Mouse (Mus musculus) kidney, embryonic 15.5 days (tissue): ENCODE results near the gene Ctsh. TPM values are rescaled to one million over a fixed set of nuclear protein-coding genes. Genes with fewer than 3 reads are reported as not detected.

Source experiments
- ATAC-seq: fragments of 200-750 bp; cut with Nextera tagmentation; replicated peaks from 2 replicates; pipeline ENCODE4 v1.8.0; 2017; ENCODE audit warnings: moderate TSS enrichment; ENCODE audit not compliant: low FRiP score
- H3K27ac ChIP-seq: fragments of 300-500 bp; sonication (generic); 2 replicates; pipeline ENCODE4 v1.5.1; 2015; ENCODE audit warnings: mild to moderate bottlenecking, inconsistent platforms
- H3K27me3 ChIP-seq: fragments of 300-500 bp; sonication (generic); 2 replicates; pipeline ENCODE4 v1.6.1; 2015; ENCODE audit warnings: inconsistent platforms
- H3K36me3 ChIP-seq: fragments of 300-500 bp; sonication (generic); 2 replicates; pipeline ENCODE4 v1.6.1; 2015; ENCODE audit warnings: inconsistent platforms
- H3K4me1 ChIP-seq: fragments of 300-500 bp; sonication (generic); 2 replicates; pipeline ENCODE4 v1.6.1; 2015; ENCODE audit warnings: inconsistent platforms
- H3K4me2 ChIP-seq: fragments of 300-500 bp; sonication (generic); 2 replicates; pipeline ENCODE4 v1.6.1; 2015; ENCODE audit warnings: moderate library complexity, mild to moderate bottlenecking, inconsistent platforms
- H3K4me3 ChIP-seq: fragments of 300-500 bp; sonication (generic); replicated peaks from 2 replicates; pipeline ENCODE4 v1.5.1; 2015; ENCODE audit warnings: mild to moderate bottlenecking, inconsistent platforms
- H3K9ac ChIP-seq: fragments of 300-500 bp; sonication (generic); 2 replicates; pipeline ENCODE4 v1.6.1; 2015; ENCODE audit warnings: mild to moderate bottlenecking, inconsistent platforms
- H3K9me3 ChIP-seq: fragments of 300-500 bp; sonication (generic); replicated peaks from 2 replicates; pipeline ENCODE4 v1.6.1; 2016; ENCODE audit warnings: inconsistent platforms
- WGBS: fragments of 180-500 bp; shearing (Covaris S2); methylation state at CpG from one replicate; pipeline ENCODE4 v1.1.7; 2015; ENCODE audit warnings: mixed read lengths; 5-methylcytosine and 5-hydroxymethylcytosine counted together
- polyA plus RNA-seq: library from polyadenylated mRNA; unstranded; fragments of >200 nt; fragmentation: Nextera tagmentation; extraction: Ambion mirVana; gene quantifications from 2 replicates; pipeline ENCODE4 v1.2.1, GENCODE M21; 2015

Ctsh gene
- polyA plus RNA-seq, 1 experiment from 2014 or later = 98.2 TPM

- no peak overlapping the region for H3K9ac ChIP-seq
- H3K27ac ChIP-seq = no peak overlapping the region
- H3K9me3 ChIP-seq = no peaks in the 10 kb centered on the region
- 90% methylated on average over 3 of the region's 3 CpGs for WGBS
- H3K36me3 ChIP-seq = peaks cover 25% of the 10 kb centered on the region
- H3K4me1 ChIP-seq = no peaks in the 10 kb centered on the region
- no peak overlapping the region for H3K4me2 ChIP-seq
- no peaks in the 10 kb centered on the region for H3K27me3 ChIP-seq
- H3K4me3 ChIP-seq = no peak overlapping the region
- no peak; the same call in 1 of the 2 replicates for ATAC-seq
Measured at GRCm38 (mm10) chr9:90084152-90084551, 30.2 kb downstream of the Ctsh start.

- WGBS = 87% methylated on average over 8 of the region's 8 CpGs
- Histone ChIP-seq H3K4me2 (no peak overlapping the region), H3K4me3 (no peak overlapping the region), H3K4me1 (no peaks in the 10 kb centered on the region), H3K36me3 (peaks cover 32% of the 10 kb centered on the region), H3K27me3 (no peaks in the 10 kb centered on the region), H3K9ac (no peak overlapping the region), H3K27ac (no peak overlapping the region), H3K9me3 (no peaks in the 10 kb centered on the region)
- no peak for ATAC-seq
Measured at GRCm38 (mm10) chr9:90084766-90085468, 31.0 kb downstream of the Ctsh start.

GRCm38 (mm10) chr9:90087906-90088485 is 34.0 kb downstream of the Ctsh start:
- ATAC-seq = peak; percentile 57; the same call in 1 of the 2 replicates
- Histone ChIP-seq H3K9ac (no peak overlapping the region), H3K4me3 (no peak overlapping the region), H3K27ac (no peak overlapping the region), H3K4me1 (no peaks in the 10 kb centered on the region), H3K36me3 (peaks cover 58% of the 10 kb centered on the region), H3K9me3 (no peaks in the 10 kb centered on the region), H3K27me3 (no peaks in the 10 kb centered on the region), H3K4me2 (no peak overlapping the region)
- WGBS = 85% methylated on average over 2 of the region's 2 CpGs

- ATAC-seq = no peak
- Histone ChIP-seq H3K27ac (no peak overlapping the region), H3K4me2 (no peak overlapping the region), H3K4me1 (no peaks in the 10 kb centered on the region), H3K4me3 (no peak overlapping the region), H3K9me3 (no peaks in the 10 kb centered on the region), H3K36me3 (peaks cover 70% of the 10 kb centered on the region), H3K27me3 (no peaks in the 10 kb centered on the region), H3K9ac (no peak overlapping the region)
- 94% methylated on average over 6 of the region's 6 CpGs for WGBS
Measured at GRCm38 (mm10) chr9:90089339-90090104, 35.6 kb downstream of the Ctsh start.

- Histone ChIP-seq H3K27me3 (no peaks in the 10 kb centered on the region), H3K4me1 (no peaks in the 10 kb centered on the region), H3K4me2 (no peak overlapping the region), H3K9ac (no peak overlapping the region), H3K27ac (no peak overlapping the region), H3K4me3 (no peak overlapping the region), H3K9me3 (no peaks in the 10 kb centered on the region), H3K36me3 (peaks cover 91% of the 10 kb centered on the region)
- no peak for ATAC-seq
- WGBS = 88% methylated on average over 5 of the region's 5 CpGs
Measured at GRCm38 (mm10) chr9:90098934-90099333, 45.0 kb downstream of the Ctsh start.

- Histone ChIP-seq H3K9ac (no peak overlapping the region), H3K4me3 (no peak overlapping the region), H3K27ac (no peak overlapping the region), H3K4me1 (no peaks in the 10 kb centered on the region), H3K27me3 (no peaks in the 10 kb centered on the region), H3K36me3 (peaks cover 89% of the 10 kb centered on the region), H3K9me3 (no peaks in the 10 kb centered on the region), H3K4me2 (no peak overlapping the region)
- 79% methylated on average over 2 of the region's 2 CpGs for WGBS
- ATAC-seq = peak; percentile 29; the same call in 1 of the 2 replicates
Measured at GRCm38 (mm10) chr9:90100760-90101159, 46.8 kb downstream of the Ctsh start.

GRCm38 (mm10) chr9:90105462-90105861 is 51.5 kb downstream of the Ctsh start:
- ATAC-seq = no peak
- no peak overlapping the region for H3K4me3 ChIP-seq
- 88% methylated on average over 1 of the region's 1 CpGs for WGBS
- no peaks in the 10 kb centered on the region for H3K27me3 ChIP-seq
- peaks cover 74% of the 10 kb centered on the region for H3K36me3 ChIP-seq
- H3K9ac ChIP-seq = no peak overlapping the region
- H3K4me1 ChIP-seq = no peaks in the 10 kb centered on the region
- no peaks in the 10 kb centered on the region for H3K9me3 ChIP-seq
- H3K4me2 ChIP-seq = no peak overlapping the region
- H3K27ac ChIP-seq = no peak overlapping the region

GRCm38 (mm10) chr9:90106915-90107314 is 53.0 kb downstream of the Ctsh start:
- no peaks in the 10 kb centered on the region for H3K27me3 ChIP-seq
- 0 out of 2 replicates have a peak, but pooled peaks cover 7% of the 10 kb centered on the region for H3K4me1 ChIP-seq
- no peak for ATAC-seq
- no peak overlapping the region for H3K4me2 ChIP-seq
- no peaks in the 10 kb centered on the region for H3K9me3 ChIP-seq
- 94% methylated on average over 1 of the region's 1 CpGs for WGBS
- H3K27ac ChIP-seq = no peak overlapping the region
- no peak overlapping the region for H3K4me3 ChIP-seq
- peaks cover 60% of the 10 kb centered on the region for H3K36me3 ChIP-seq
- H3K9ac ChIP-seq = no peak overlapping the region

GRCm38 (mm10) chr9:90108272-90108671 is 54.3 kb downstream of the Ctsh start:
- Histone ChIP-seq H3K27ac (no peak overlapping the region), H3K4me2 (no peak overlapping the region), H3K9me3 (no peaks in the 10 kb centered on the region), H3K27me3 (no peaks in the 10 kb centered on the region), H3K4me1 (peaks cover 15% of the 10 kb centered on the region), H3K36me3 (peaks cover 48% of the 10 kb centered on the region), H3K9ac (no peak overlapping the region), H3K4me3 (no peak overlapping the region)
- no peak for ATAC-seq

GRCm38 (mm10) chr9:90109386-90109785 is 55.4 kb downstream of the Ctsh start:
- Histone ChIP-seq H3K9me3 (no peaks in the 10 kb centered on the region), H3K4me3 (no peak overlapping the region), H3K27me3 (no peaks in the 10 kb centered on the region), H3K27ac (no peak overlapping the region), H3K36me3 (peaks cover 39% of the 10 kb centered on the region), H3K4me1 (peaks cover 15% of the 10 kb centered on the region), H3K4me2 (no peak overlapping the region), H3K9ac (no peak overlapping the region)
- WGBS = 55% methylated on average over 6 of the region's 6 CpGs
- no peak for ATAC-seq

GRCm38 (mm10) chr9:90113151-90113550 is 59.2 kb downstream of the Ctsh start:
- Histone ChIP-seq H3K9ac (peak overlapping the region; percentile 95), H3K4me2 (peak overlapping the region; percentile 78), H3K36me3 (peaks cover 14% of the 10 kb centered on the region), H3K4me1 (peaks cover 15% of the 10 kb centered on the region), H3K4me3 (peak overlapping the region; percentile 85), H3K27ac (peak overlapping the region; percentile 99), H3K27me3 (peaks cover 6% of the 10 kb centered on the region; the same call in 1 of the 2 replicates), H3K9me3 (no peaks in the 10 kb centered on the region)
- no peak for ATAC-seq
- WGBS = 1% methylated on average over 13 of the region's 13 CpGs
